Mouse (Mus musculus) G1E (cell line): ENCODE measurements around the gene Cd47. TPM values are rescaled to one million over a fixed set of nuclear protein-coding genes. Genes with fewer than 3 reads are reported as not detected.

Experiments
- ATAC-seq: 2 replicates; pipeline ENCODE4 v1.8.0; 2016; ENCODE audit warnings: mild to moderate bottlenecking; ENCODE audit not compliant: insufficient number of reproducible peaks, poor library complexity, low FRiP score, severe bottlenecking; ENCODE audit errors: extremely low read depth
- DNase-seq: peaks from one replicate; pipeline ENCODE4 v3.0.0; 2012; ENCODE audit warnings: low spot score
- H3K27me3 ChIP-seq: 2 replicates; pipeline ENCODE4 v1.6.1; 2012; ENCODE audit warnings: mild to moderate bottlenecking, low read length, inconsistent platforms; ENCODE audit not compliant: insufficient read depth
- H3K36me3 ChIP-seq: replicated peaks from 2 replicates; pipeline ENCODE3; 2012; ENCODE audit warnings: mild to moderate bottlenecking, inconsistent platforms
- H3K4me1 ChIP-seq: 2 replicates; pipeline ENCODE4 v1.6.1; 2012; ENCODE audit warnings: low read depth, low read length, inconsistent platforms, mixed read lengths; ENCODE audit not compliant: insufficient read depth
- H3K4me3 ChIP-seq: 2 replicates; pipeline ENCODE4 v1.5.1; 2012; ENCODE audit warnings: low read depth, mild to moderate bottlenecking, inconsistent platforms, low read length, moderate library complexity, mixed read lengths
- H3K9me3 ChIP-seq: replicated peaks from 2 replicates; pipeline ENCODE4 v1.6.1; 2012; ENCODE audit warnings: inconsistent platforms
- CTCF ChIP-seq: IDR thresholded peaks from 2 replicates; pipeline ENCODE4 v1.5.1; 2012; ENCODE audit warnings: low read depth, low read length, inconsistent platforms, mixed read lengths
- GATA1 ChIP-seq: IDR thresholded peaks from 2 replicates; pipeline ENCODE4 v1.6.1; 2012; ENCODE audit warnings: borderline replicate concordance, low read length, inconsistent platforms, mixed read lengths
- GATA2 ChIP-seq: IDR thresholded peaks from 2 replicates; pipeline ENCODE4 v1.6.1; 2012; ENCODE audit warnings: low read depth, low read length, inconsistent platforms, borderline replicate concordance
- POLR2AphosphoS5 ChIP-seq: IDR thresholded peaks from 2 replicates; pipeline ENCODE4 v1.6.1; 2012; ENCODE audit warnings: low read depth, low read length, inconsistent platforms; ENCODE audit not compliant: insufficient replicate concordance
- TAL1 ChIP-seq: conservative IDR thresholded peaks from 2 replicates; pipeline ENCODE4 v1.6.1; 2012; ENCODE audit warnings: low read depth, low read length, inconsistent platforms, mixed read lengths
- polyA plus RNA-seq: library from polyadenylated mRNA; stranded (reverse); fragments of >175 nt; gene quantifications from 2 replicates; pipeline ENCODE4 v1.2.3, GENCODE M21; 2012
- total RNA-seq, 2 experiments: library from RNA; stranded (forward) in 1 of 2; stranded (reverse) in 1 of 2; fragments of 200-1000 nt in 1 of 2; fragments of >200 nt in 1 of 2; fragmentation: Nextera tagmentation in 1 of 2; gene quantifications; 2 replicates each; pipeline ENCODE4 v1.2.3; 2014 to 2017

The Cd47 gene
- total and polyA plus RNA-seq, 3 experiments, result 88.8 to 451 (median 155) TPM

DNA sequence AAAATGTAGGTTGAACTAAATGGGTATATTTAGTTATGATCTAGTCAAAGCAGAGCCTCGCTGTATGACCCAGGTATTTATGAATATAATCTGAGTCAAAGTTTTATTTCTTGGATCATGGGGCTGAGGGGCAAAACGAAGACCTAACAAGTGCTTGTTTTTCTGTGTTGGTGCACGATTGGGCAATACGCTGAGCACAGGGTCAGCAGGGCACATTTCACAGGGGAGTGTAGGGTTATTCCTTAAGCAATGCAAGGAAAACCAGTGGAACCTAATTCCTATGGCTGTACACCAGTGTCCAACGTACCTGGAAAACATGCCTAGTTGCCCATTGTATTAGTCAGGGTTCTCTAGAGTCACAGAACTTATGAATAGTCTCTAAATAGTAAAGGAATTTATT lies 12.6 kb upstream of the Cd47 start:
- Histone ChIP-seq H3K27me3 (no peaks in the 10 kb centered on the region), H3K36me3 (no peaks in the 10 kb centered on the region), H3K4me1 (peaks cover 46% of the 10 kb centered on the region), H3K4me3 (no peak overlapping the region), H3K9me3 (no peaks in the 10 kb centered on the region)
- TF ChIP-seq CTCF, result no peak
- no peak for TF ChIP-seq TAL1
- TF ChIP-seq GATA2, result no peak
- no peak for TF ChIP-seq GATA1
- no peak for DNase-seq
- no peak for ATAC-seq

DNA sequence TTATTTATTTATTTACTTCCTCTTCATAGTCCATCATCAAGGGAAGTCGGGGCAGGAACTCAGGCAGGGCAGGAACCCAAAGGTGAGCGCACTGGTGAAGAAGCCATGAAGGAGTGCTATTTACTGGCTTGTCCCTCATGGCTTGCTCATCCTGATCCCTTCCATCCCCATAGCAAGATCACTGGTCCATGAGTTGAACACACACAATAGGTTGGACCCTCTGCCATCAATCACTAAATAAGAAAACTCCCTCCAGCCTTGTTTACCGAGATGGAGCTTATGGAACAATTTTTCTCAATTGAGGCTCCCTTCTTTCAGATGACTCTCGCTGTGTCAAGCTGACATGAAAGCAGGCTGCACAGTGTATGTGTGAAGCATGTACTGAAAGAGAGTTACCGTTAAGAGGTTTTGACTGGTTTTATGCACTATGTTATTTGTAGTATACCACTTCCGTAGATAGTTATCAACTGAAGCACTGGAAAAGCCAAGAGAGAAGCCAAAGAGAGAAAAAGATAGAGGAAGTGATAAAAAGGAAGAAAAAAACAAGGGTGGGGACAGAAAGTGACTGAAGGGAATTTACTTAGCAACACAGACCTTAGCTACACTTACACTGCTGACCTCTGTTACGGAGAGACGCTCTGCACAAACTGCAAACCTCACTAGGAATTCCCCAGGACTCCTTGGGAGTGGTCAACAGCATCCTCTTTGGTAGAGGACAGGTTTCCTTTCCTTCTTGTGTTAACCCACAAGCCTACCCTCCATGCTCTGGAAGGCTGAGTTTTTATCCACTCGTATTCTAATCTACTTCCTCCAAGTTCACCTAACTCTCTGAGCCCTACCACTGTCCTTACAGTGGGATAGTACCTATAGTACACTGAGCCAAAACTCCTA lies 9.5 kb upstream of the Cd47 start:
- no peaks in the 10 kb centered on the region for H3K9me3 ChIP-seq
- ATAC-seq (no peak), DNase-seq (no peak)
- H3K27me3 ChIP-seq, result no peaks in the 10 kb centered on the region
- no peak overlapping the region for H3K4me3 ChIP-seq
- TF ChIP-seq GATA2 (no peak), GATA1 (no peak), TAL1 (no peak), POLR2AphosphoS5 (no peak), CTCF (no peak)
- peaks cover 45% of the 10 kb centered on the region for H3K4me1 ChIP-seq
- H3K36me3 ChIP-seq, result no peaks in the 10 kb centered on the region

DNA sequence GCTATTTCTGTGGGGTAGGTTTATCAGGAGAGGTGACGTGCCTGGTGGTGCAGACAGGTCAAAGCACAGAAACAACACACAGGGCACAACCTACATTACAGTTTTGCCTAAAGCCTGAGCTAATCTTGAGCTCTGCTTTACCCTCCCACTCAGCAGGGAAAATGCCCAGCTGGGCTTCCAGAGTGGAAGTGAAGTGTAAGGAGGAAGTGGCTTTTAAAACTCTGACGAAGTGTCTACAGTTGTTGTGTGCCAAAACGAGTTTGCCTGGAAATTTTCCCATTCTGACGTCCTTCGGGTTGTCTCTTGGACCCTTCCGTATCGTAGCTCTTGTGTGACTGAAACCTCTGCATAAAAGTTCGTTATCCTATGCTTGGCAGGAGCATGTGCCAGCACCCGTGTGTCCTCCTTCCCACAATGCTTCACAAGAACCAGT lies 7.9 kb upstream of the Cd47 start:
- H3K27me3 ChIP-seq, result no peaks in the 10 kb centered on the region
- H3K4me1 ChIP-seq, result peaks cover 61% of the 10 kb centered on the region
- DNase-seq (peak; percentile 14), ATAC-seq (no peak)
- no peaks in the 10 kb centered on the region for H3K36me3 ChIP-seq
- TF ChIP-seq TAL1 (no peak), CTCF (no peak), POLR2AphosphoS5 (no peak), GATA1 (no peak), GATA2 (no peak)
- no peak overlapping the region; the same call in 1 of the 2 replicates for H3K4me3 ChIP-seq
- H3K9me3 ChIP-seq, result no peaks in the 10 kb centered on the region

DNA sequence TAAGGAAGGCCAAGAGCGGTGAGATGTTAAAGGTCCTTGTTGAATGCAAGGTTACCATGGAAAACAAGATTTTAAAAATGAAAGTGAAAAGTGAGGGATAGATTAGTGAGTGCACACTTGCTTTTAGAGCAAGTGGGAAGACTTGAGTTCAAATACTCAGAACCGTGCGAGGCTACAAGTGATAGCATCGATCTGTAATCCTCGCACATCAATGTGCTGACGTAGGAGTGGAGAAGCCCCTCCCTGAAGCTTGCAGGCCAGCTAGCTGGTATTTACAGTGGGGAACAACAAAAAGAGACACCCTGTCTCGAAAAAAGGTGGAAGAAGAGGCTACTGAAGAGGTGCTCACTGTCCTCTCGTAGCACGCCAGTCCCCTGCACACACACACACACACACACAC lies 6.7 kb upstream of the Cd47 start:
- DNase-seq, result no peak
- Histone ChIP-seq H3K27me3 (no peaks in the 10 kb centered on the region), H3K4me1 (peaks cover 70% of the 10 kb centered on the region), H3K36me3 (no peaks in the 10 kb centered on the region), H3K9me3 (no peaks in the 10 kb centered on the region), H3K4me3 (no peak overlapping the region)
- TF ChIP-seq CTCF (no peak), POLR2AphosphoS5 (no peak), TAL1 (no peak), GATA2 (no peak), GATA1 (no peak)
- ATAC-seq, result no peak

DNA sequence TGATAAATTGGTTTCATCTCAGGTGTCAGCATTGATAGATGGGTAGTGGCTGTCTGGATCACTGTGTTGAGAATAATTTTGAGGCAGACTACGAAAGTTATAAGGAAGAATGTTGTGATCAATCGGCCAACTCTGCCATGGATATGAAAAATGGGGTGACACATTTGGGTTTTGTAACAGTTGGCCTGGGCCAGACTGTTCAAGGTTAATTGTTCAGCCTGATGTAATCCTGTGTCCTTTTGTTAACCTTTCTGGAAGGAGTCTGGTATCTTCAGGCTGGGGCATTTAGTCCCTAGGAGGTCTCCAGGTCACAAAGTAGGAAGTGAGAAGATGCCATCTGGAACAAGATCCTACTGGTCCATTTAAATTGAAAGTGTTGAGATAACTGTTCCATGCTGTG lies 4.1 kb upstream of the Cd47 start:
- ATAC-seq (no peak), DNase-seq (no peak)
- Histone ChIP-seq H3K27me3 (no peaks in the 10 kb centered on the region), H3K9me3 (no peaks in the 10 kb centered on the region), H3K4me3 (no peak overlapping the region), H3K4me1 (peaks cover 82% of the 10 kb centered on the region), H3K36me3 (no peaks in the 10 kb centered on the region)
- no peak for TF ChIP-seq GATA1
- no peak for TF ChIP-seq CTCF
- no peak for TF ChIP-seq POLR2AphosphoS5
- TF ChIP-seq GATA2, result no peak
- no peak for TF ChIP-seq TAL1

DNA sequence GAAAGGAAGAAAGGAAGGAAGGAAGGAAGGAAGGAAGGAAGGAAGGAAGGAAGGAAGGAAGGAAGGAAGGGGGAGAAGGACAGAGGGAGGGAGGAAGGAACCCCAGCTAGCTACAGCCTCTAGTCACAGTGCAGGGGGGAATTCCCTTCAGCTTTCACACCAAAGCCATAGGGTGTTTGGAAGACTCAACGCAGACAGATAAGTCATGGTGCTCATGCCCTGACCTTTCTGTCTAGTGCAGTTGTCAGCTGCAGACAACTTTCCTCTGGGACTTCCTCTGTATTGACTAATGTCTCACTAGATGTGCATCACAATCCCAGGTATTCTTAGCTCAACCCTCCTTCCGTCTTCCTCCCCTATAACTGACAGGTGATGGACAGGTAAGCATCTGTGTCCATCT lies 3.4 kb upstream of the Cd47 start:
- no peak overlapping the region for H3K4me3 ChIP-seq
- H3K36me3 ChIP-seq, result no peaks in the 10 kb centered on the region
- DNase-seq (no peak), ATAC-seq (no peak)
- peaks cover 82% of the 10 kb centered on the region for H3K4me1 ChIP-seq
- no peaks in the 10 kb centered on the region for H3K9me3 ChIP-seq
- no peaks in the 10 kb centered on the region for H3K27me3 ChIP-seq
- TF ChIP-seq CTCF (no peak), GATA1 (no peak), POLR2AphosphoS5 (no peak), GATA2 (no peak), TAL1 (no peak)
